Mouse (Mus musculus) c-Kit-negative CD71-positive TER-119-positive erythroid progenitor cells, embryonic 14.5 days (primary cell): Measurements from ENCODE around the gene Nnat.
"Not testable (repeated sequence)": the region's sequence is repeated elsewhere in the genome, so short reads cannot be mapped to it uniquely, and the experiment has no call there.

Experiments used
- DNase-seq: peaks from one replicate; pipeline ENCODE4 v3.0.0-alpha.2; 2013; ENCODE audit warnings: low read depth, low spot score

Gene Nnat

GRCm38 (mm10) chr2:157550292-157550691 is 9.6 kb upstream of the Nnat start:
- no peak for DNase-seq

DNA sequence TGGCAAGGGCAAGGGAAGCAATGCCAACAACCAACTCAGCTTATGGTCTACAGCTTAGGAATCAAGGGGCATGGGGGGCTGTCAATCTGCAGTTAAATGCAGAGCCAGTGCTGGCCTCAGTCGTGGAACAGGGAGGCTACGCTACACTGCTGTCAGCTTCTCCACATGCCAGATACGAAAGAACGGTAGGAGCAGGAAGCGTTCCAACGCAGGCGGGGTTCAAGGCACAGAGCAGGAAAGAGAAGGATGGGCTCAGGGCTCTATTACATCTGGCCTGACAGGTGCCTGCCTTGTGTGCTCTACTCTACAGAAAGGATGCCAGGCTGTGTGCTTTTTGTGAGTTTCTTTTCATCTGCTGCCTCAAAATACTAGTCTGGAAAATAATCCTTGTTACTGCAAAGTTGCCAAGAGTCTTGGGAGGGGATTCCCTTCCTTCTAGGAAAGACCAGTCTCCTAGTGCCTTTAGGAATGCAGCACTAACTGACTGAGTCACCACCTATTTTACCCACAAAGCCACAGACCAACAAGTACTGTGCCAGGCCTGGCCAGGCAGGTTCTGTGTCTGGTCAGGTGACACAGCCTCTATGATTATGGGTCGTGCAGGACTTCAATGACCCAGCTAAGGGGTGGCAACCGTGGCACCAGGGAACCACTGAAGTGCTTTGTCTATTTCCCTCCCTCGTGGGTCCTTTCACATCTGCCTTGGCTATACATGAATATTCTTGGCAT is 7.6 kb upstream of the Nnat start:
- no peak for DNase-seq

GRCm38 (mm10) chr2:157556074-157556698 is 3.7 kb upstream of the Nnat start:
- DNase-seq: no peak

DNA sequence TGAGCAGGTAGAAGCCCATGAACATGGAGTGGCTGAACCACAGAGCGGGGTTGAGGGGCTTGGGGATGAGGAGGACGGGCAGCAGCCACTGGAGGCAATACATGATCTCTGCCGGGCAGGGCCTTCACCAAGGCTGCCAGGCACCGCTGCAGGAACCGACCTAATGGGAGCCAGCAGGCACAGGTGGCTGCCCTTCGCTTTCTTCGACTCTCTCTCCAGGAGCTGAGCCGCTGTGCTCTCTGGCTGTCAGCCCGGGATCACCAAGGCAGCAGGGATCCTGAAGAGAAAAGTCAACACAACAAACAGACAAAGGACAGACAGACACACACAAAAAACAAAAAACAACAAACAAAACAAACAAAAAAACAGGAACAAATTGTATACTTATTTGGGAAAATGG is 1.8 kb upstream of the Nnat start:
- no peak for DNase-seq

- no peak for DNase-seq
These were observed 1.4 kb upstream of the Nnat start for GRCm38 (mm10) chr2:157558520-157558919.

GRCm38 (mm10) chr2:157559440-157559839 is 438 bp upstream of the Nnat start:
- no peak for DNase-seq

DNA sequence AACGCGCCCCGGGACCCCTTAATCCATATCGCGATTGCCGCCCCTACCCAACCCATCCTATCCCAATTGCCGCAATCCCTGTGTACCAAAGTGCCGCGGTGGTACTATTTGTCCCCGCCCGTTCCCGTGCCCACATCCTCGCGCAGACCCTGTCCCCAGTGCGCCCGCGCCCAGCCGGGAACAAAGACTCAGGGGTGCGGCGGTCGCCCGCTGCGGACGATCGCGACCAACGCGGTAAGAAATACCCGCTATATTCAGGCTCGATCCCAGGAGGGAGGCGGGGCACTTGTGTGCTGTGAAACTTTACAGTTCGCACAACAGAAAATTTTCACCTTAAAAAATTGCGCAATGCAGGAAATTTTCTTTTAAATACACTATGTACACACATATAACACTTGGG is 424 bp downstream of the Nnat start:
- no peak for DNase-seq

DNA sequence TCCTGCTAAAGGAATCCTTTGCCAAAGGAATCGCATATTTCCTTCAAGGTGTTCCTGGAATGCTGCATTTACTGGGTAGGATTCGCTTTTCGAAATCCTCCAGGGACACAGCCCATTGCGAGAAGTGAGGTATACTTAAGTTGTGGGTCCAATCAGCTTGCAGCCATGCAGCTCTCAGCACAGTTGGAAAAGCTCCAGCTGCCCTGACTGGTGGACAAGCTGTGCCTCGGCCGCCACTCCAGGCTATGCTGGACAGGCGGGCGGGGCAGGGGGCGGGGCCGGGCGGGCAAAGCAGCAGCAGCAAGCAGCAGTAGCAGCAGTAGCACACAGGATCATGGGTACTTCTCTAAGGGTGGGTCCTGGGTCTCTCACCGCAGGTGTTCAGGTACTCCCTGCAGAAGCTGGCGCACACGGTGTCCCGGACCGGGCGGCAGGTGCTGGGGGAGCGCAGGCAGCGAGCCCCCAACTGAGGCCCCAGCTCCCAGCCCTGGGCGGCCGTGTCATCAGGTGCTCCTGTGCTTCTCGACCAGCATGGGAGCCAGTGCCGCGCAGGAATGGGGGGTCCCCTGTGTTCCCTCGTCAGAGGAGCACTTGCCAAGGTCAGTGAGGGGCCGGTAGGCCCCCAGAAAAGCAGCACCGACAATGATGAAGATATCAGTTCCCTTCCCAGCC is 1.4 kb downstream of the Nnat start:
- DNase-seq: no peak

GRCm38 (mm10) chr2:157563031-157563430 is 3.2 kb downstream of the Nnat start:
- DNase-seq: no peak

DNA sequence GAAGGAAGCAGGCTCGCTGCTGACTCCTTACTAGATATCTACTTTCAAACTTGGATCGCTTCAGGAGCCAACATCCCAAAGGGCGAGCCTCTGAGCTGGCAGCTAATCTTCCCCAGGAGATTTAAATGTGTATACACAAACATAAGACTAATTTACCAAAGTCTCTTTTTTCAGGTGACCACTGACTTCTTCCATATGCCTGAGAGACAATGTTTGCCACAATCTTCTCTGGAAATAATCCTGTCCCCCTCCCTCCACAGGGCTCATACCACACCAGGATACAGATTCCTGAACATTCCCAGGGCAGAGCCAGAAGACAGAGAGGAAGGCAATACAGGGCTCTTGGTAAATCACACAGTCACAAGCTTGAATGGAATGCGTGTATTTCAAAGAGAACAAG is 4.8 kb downstream of the Nnat start:
- no peak for DNase-seq

- DNase-seq: no peak
These were observed 5.6 kb downstream of the Nnat start for GRCm38 (mm10) chr2:157565446-157565845.

DNA sequence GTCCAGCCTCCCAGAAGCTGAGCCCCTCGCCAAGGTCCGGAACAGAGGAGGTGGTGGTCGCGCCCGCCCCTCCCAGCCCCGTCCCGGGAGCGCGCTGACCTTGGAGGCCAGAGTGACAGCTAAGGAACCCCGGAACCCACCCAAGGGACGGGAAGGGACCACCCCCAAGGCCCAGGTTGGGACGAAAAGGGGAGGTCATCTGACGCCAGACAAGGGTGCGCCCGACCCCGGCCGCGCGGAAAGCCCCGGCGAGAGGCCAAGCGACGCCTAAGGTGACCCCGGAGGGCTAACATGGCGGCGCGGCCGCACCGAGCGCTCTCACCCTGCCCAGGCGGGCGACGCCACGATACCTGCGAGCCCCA is 6.0 kb downstream of the Nnat start:
- DNase-seq: peak; percentile 4

DNA sequence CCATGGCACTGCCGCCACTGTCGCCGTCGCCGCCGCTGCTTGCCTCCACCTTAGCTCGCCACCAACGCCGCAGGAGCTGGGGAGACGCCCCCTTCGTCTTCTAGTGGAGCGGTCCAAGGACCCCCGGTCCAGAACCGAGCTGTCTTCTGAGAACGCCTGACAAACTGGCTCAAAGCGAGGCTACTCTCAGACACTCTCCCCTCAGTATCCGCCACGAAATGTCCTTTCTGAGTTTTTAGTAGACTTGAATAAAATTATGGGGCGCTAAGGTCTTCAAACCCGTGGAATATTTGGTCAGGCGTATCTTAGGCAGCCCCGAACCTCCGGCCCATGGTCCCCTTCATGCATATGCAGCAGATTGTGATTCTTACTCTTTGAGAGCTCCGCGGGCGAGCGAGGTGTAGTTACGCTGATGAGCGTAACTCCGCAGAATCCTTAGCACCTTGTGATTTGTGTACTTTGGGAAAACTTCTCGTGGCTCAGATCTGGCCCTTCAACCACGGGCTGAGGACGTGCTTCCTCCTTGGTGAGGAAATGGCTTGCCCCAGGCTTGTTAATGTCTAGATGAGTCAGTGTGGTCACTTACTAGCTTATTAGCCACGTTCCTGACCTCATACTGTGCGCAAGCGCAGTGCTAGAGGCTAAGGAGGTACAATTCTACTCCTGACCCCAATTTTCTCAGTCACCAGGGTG is 6.5 kb downstream of the Nnat start:
- DNase-seq: peak; percentile 51

DNA sequence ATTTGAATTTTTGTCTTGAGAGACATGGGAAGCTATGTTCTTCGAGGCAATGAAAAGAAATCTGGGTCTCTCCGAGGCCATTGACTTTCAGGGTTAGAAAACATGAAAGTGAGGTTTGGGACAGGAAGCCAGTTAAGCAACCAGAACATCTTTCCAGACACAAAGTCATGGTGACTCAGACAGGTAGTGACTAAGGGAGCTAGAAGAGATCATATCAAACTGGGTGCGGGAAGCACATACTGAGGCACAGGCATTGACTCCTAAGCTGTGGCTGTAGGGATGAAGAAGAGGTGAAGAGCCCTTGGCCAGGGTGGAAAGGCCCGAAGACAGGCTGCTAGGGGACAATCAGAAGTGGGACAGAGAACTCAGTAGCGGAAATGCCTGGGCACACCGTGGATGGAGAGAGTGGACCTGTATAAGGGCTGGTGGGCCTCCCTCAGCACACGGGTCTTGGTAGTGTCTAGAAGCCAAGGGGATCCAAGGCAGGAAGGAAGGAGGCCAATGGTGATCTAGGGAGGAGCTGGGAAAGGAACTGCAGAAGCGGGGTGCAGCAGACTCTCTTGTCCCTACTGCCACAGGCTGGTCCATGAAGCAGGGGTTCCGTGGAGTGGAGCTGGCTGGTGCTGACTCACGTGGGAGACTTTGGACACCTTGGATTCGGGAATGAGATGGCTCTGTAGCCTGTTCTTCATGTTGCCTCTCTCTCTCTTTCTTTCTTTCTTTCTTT is 7.5 kb downstream of the Nnat start:
- no peak for DNase-seq

GRCm38 (mm10) chr2:157568881-157569280 is 9.0 kb downstream of the Nnat start:
- no peak for DNase-seq

DNA sequence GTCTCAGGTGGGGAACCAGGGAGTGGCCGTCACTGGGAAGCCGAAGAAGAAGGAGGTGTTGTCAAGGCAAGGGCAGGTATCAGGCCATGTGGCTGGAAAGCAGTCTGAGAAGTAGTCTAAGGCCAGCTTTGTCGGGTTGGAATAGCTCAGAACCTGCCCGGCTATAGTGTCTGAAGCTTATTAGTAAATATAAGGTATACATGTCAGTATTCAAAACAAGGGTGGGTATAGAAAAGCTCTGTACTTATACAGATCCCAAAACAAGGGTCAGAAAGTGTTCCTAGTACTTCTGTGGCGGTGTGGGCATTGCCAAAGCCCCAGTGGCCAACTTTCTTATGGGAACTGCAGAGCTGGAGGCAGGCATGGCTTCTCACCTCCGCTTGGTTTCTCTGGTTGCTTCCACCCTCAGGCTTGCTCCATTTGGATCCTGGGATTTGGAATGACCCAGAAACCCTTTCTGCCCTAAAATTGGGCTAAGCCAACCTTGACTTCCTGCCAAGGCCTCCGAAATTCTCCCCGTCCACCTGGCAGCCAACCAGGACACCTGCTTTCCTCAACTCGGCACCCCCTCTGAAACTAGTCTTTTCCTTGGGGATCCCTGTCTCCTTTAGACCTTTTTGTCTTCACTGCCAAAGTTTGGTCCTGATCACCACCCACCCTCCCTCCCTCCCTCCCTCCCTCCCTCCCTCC is 10.1 kb downstream of the Nnat start:
- no peak for DNase-seq

DNA sequence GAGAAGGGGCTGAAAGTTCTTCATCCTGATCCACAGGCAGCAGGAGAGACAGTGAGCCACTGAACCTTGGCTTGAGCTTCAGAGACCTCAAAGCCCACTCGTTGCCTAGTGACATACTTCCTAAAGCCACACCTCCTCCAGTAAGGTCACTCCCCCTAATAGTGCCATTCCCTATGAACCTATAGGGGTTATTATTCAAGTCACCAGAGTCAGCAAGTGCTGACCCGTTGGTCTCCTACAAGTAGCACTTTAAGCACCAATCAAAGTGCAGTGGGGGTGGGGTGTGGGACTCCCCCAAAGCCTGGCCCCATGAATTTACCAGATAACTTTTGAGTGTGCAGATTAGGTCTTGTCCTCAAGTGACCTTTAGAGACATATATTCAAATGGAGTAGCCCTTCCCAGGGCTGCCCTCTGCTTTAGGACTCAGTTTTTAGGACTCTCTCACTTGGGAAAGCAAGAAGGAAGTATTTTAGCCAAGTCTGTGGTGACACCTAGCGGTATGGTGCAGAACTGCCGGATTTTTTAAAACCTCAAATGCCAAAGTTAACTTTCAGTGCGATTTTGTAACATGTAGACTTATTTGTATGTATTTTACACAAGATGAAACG is 11.4 kb downstream of the Nnat start, which contains the start of gene Blcap:
Blcap (minus strand) TSS at position 51 of the 609 bp plus-strand sequence.
- DNase-seq: peak; percentile 9

DNA sequence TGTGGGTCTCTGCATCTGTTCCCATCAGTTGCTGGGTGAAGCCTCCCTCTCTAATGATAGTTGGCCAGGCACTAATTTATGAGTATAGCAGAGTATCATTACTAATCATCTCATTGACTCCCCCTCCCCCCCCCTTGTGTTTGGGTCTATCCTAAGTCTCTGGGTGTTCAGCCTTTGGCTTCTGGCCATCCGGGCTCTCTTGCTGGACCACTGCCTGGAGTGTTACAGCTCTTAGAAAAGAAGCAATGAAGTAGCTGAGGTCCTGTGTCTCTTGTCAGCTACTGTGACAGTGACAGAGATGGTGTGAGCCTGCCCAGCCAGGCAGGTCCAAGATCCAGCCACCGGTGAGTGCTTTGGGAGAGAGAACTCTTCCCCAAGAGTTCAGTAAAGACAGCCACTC is 12.9 kb downstream of the Nnat start:
- DNase-seq: no peak

- not testable (repeated sequence) for DNase-seq
These were observed 25.5 kb downstream of the Nnat start for GRCm38 (mm10) chr2:157585351-157585750.

GRCm38 (mm10) chr2:157596876-157597566 is 37.1 kb downstream of the Nnat start:
- no peak for DNase-seq
